Mouse (Mus musculus) intestine, postnatal 0 days (tissue): Measurements from ENCODE around the gene Rps18. TPM values are rescaled to one million over a fixed set of nuclear protein-coding genes. Genes with fewer than 3 reads are reported as not detected.
A peak's percentile ranks its signal among the peaks of the same experiment; 100 is the strongest.
"Not testable (repeated sequence)": the region's sequence is repeated elsewhere in the genome, so short reads cannot be mapped to it uniquely, and the experiment has no call there.

Experiments used
- ATAC-seq: fragments of 200-750 bp; cut with Nextera tagmentation; 2 replicates; pipeline ENCODE4 v1.8.0; 2017; ENCODE audit warnings: mild to moderate bottlenecking, moderate TSS enrichment, moderate library complexity
- H3K27ac ChIP-seq: fragments of 300-500 bp; sonication (generic); 2 replicates; pipeline ENCODE4 v1.5.1; 2014; ENCODE audit warnings: mild to moderate bottlenecking, low read depth, low read length, moderate library complexity
- H3K27me3 ChIP-seq: fragments of 300-500 bp; sonication (generic); replicated peaks from 2 replicates; pipeline ENCODE4 v1.6.1; 2014; ENCODE audit warnings: low read length, mixed read lengths; ENCODE audit not compliant: control insufficient read depth, insufficient read depth
- H3K36me3 ChIP-seq: fragments of 300-500 bp; sonication (generic); 2 replicates; pipeline ENCODE4 v1.6.1; 2014; ENCODE audit warnings: mild to moderate bottlenecking, moderate library complexity; ENCODE audit not compliant: control insufficient read depth, insufficient read depth
- H3K4me1 ChIP-seq: fragments of 300-500 bp; sonication (generic); replicated peaks from 2 replicates; pipeline ENCODE4 v1.6.1; 2014; ENCODE audit warnings: antibody characterized with exemption, low read length, mixed read lengths; ENCODE audit not compliant: control insufficient read depth, insufficient read depth
- H3K4me2 ChIP-seq: fragments of 300-500 bp; sonication (generic); replicated peaks from 2 replicates; pipeline ENCODE4 v1.6.1; 2014; ENCODE audit warnings: low read depth, mild to moderate bottlenecking, moderate library complexity
- H3K4me3 ChIP-seq: fragments of 300-500 bp; sonication (generic); 2 replicates; pipeline ENCODE4 v1.5.1; 2014; ENCODE audit warnings: low read depth, low read length
- H3K9ac ChIP-seq: fragments of 300-500 bp; sonication (generic); 2 replicates; pipeline ENCODE4 v1.6.1; 2014; ENCODE audit warnings: mild to moderate bottlenecking, low read depth, low read length
- H3K9me3 ChIP-seq: fragments of 300-500 bp; sonication (generic); 2 replicates; pipeline ENCODE4 v1.6.1; 2016; ENCODE audit warnings: mixed run types; ENCODE audit not compliant: control insufficient read depth
- CTCF ChIP-seq: sonication (generic); IDR thresholded peaks from 2 replicates; pipeline ENCODE4 v1.5.1; 2016; ENCODE audit warnings: low read depth, mild to moderate bottlenecking, control low read depth, antibody characterized with exemption, moderate library complexity
- WGBS: fragments of 180-500 bp; shearing (Covaris S2); extraction: QIAGEN DNeasy Blood & Tissue Kit; methylation state at CpG from one replicate; pipeline ENCODE4 v1.1.7; 2014; 5-methylcytosine and 5-hydroxymethylcytosine counted together
- polyA plus RNA-seq: library from polyadenylated mRNA; unstranded; fragments of >200 nt; fragmentation: Nextera tagmentation; extraction: Ambion mirVana; gene quantifications from 2 replicates; pipeline ENCODE4 v1.2.1, GENCODE M21; 2015

Rps18 gene
- polyA plus RNA-seq, 1 experiment from 2014 or later = 1,067 TPM

- Histone ChIP-seq H3K4me1 (0 out of 2 replicates have a peak, but pooled peaks cover 4% of the 10 kb centered on the region), H3K9ac (peak overlapping the region; percentile 72; the same call in 1 of the 2 replicates), H3K4me2 (peak overlapping the region; percentile 90), H3K4me3 (peak overlapping the region; percentile 60), H3K27me3 (no peaks in the 10 kb centered on the region), H3K36me3 (peaks cover 42% of the 10 kb centered on the region), H3K9me3 (no peaks in the 10 kb centered on the region), H3K27ac (peak overlapping the region; percentile 92)
- TF ChIP-seq CTCF = peak; percentile 54
- 43% methylated on average over 11 of the region's 11 CpGs for whole genome bisulfite sequencing
- no peak for ATAC-seq
These were observed 45.3 kb downstream of the Rps18 start for GRCm38 (mm10) chr17:33910346-33911051.

DNA sequence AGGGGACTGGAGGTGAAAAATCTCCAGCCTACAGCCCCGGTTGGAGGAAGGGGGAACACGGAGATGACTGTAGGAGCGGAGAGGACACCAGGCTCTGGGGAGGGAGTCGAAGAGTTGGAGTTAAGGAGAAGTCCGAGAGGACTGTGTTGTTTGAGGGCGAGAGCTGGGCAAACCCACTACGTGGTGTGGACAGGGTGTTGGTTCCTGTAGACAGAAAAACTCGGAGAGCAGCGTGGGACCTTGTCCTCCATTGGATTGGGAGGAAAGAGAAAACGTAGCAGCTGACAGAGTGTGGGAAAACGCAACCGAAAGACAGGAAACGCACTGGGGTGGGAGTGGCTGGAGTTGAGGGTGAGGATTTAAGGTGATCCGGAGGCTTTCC lies 45.9 kb downstream of the Rps18 start:
- ATAC-seq = peak; percentile 4
- Histone ChIP-seq H3K4me3 (peak overlapping the region; percentile 60), H3K9ac (peak overlapping the region; percentile 72), H3K27ac (peak overlapping the region; percentile 92), H3K27me3 (no peaks in the 10 kb centered on the region), H3K4me2 (peak overlapping the region; percentile 90), H3K36me3 (peaks cover 39% of the 10 kb centered on the region), H3K9me3 (no peaks in the 10 kb centered on the region), H3K4me1 (0 out of 2 replicates have a peak, but pooled peaks cover 4% of the 10 kb centered on the region)
- under 1% methylated on average over 14 of the region's 14 CpGs for WGBS
- no peak for TF ChIP-seq CTCF

DNA sequence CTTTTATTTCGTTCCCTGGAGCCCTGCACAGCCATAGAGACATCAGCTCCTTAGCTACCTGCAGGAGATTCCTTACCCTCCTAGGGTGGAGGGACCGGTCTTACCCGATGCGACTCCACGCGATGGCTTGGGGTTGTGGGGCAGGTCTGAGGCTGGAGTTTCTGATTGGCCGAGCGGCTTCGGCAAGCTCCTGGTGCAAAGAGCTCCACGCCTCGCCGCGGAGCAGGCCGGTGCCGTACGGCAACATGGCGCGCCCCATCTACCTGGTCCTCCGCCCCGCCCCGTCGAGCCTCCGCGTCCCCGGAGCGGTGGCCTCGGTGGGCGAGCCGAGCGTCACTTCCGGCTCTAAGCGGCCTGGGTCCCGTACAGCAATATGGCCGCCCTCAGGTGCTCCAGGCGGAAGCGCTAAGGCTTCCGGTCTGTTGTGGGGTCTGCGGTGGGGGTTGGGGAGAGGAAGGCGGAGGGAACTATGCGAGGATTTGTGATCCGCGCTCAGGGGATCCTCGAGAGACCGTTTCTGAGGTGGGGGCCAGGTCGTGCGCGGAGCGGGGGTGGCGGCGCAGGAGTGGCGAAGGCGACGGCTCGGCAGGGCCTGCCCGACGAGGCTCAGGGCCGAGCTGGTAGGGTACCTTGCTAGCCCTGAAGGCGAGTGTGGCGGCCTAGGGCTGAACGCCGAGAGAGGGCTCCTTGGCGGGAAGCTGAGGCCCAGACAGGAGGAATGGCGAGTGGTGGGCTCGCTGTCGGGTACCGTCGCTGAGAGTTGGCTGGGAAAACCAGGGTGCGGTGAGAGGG lies 46.5 kb downstream of the Rps18 start, which contains the start of gene Daxx:
Gene Daxx, plus strand, starts transcription at position 338 of the 792 bp plus-strand sequence.
- TF ChIP-seq CTCF = no peak
- Histone ChIP-seq H3K9me3 (no peaks in the 10 kb centered on the region), H3K4me2 (peak within 1 kb of the TSS; percentile 90), H3K27ac (peak within 1 kb of the TSS; percentile 92), H3K36me3 (peaks cover 33% of the 10 kb centered on the region), H3K27me3 (no peaks in the 10 kb centered on the region), H3K4me1 (0 out of 2 replicates have a peak, but pooled peaks cover 4% of the 10 kb centered on the region), H3K9ac (peak within 1 kb of the TSS; percentile 72), H3K4me3 (peak within 1 kb of the TSS; percentile 60)
- ATAC-seq = peak; percentile 96
- under 1% methylated on average over 68 of the region's 68 CpGs for WGBS

GRCm38 (mm10) chr17:33908331-33909076 lies 47.3 kb downstream of the Rps18 start:
- Histone ChIP-seq H3K27ac (peak overlapping the region; percentile 92), H3K27me3 (no peaks in the 10 kb centered on the region), H3K36me3 (peaks cover 25% of the 10 kb centered on the region), H3K9me3 (no peaks in the 10 kb centered on the region), H3K9ac (peak overlapping the region; percentile 49), H3K4me1 (0 out of 2 replicates have a peak, but pooled peaks cover 4% of the 10 kb centered on the region), H3K4me2 (peak overlapping the region; percentile 90), H3K4me3 (peak overlapping the region; percentile 60)
- ATAC-seq = peak; percentile 67
- no peak for TF ChIP-seq CTCF
- under 1% methylated on average over 44 of the region's 44 CpGs for WGBS

GRCm38 (mm10) chr17:33904835-33905234 lies 51.0 kb downstream of the Rps18 start, which contains the start of gene Platr17:
TSS of gene Platr17 (plus strand) at chr17:33905135.
- 30% methylated on average over 3 of the region's 4 CpGs for WGBS
- not testable (repeated sequence) for H3K36me3 ChIP-seq, H3K27me3 ChIP-seq, H3K27ac ChIP-seq, H3K4me2 ChIP-seq, ATAC-seq, H3K4me1 ChIP-seq, H3K9me3 ChIP-seq, H3K4me3 ChIP-seq, H3K9ac ChIP-seq

DNA sequence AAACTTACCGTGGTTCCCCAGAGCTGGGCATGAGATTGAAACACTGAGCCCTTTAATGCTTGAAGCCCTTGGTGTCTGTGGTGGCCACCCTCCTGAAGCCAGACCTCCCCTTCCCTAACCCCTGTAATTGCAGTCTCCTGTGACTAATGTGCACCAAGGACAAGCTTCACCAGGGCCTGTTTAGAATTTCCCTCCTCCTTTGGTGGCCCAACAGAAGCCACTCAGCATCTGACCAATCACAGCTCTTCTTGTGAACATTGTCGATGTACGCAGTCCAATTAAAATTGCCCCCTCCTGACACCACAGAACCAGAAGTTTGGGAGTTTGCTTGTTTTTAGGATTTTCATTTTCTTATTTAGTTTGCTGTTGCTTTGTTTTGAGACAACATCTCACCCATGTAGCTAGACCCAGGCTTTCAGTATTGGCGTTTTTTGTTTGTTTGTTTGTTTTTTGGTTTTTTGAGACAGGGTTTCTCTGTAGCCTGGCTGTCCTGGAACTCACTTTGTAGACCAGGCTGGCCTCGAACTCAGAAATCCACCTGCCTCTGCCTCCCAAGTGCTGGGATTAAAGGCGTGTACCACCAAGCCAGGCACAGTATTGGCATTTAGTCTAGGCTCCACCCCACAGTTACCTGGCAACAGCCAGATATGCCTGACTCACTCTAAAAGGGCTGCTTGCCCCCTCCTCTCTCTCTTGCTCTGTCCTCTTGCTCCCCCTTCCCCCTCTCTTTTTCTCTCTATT lies 51.7 kb downstream of the Rps18 start:
- not testable (repeated sequence) for H3K4me1 ChIP-seq, H3K4me2 ChIP-seq, H3K27me3 ChIP-seq, H3K27ac ChIP-seq, H3K4me3 ChIP-seq, H3K9ac ChIP-seq, H3K9me3 ChIP-seq, H3K36me3 ChIP-seq, ATAC-seq
- WGBS = 77% methylated on average over 6 of the region's 6 CpGs
